Mouse (Mus musculus) inflammation-experienced regulatory T-cells, adult 6 months (primary cell): ENCODE measurements around the gene Supt6. TPM values are rescaled to one million over a fixed set of nuclear protein-coding genes. Genes with fewer than 3 reads are reported as not detected.
"Not testable (repeated sequence)": the region's sequence is repeated elsewhere in the genome, so short reads cannot be mapped to it uniquely, and the experiment has no call there.

Experiments used
- ATAC-seq: one replicate; pipeline ENCODE4 v1.8.0; 2017
- polyA plus RNA-seq, 3 experiments: library from polyadenylated mRNA; unstranded; fragments of 100-300 nt; shearing (Covaris generic); gene quantifications; one replicate each; pipeline ENCODE4 v1.2.1; 2017

The Supt6 gene
- polyA plus RNA-seq, 3 experiments from 2014 or later: 16.6 to 18.7 (median 16.9) TPM

DNA sequence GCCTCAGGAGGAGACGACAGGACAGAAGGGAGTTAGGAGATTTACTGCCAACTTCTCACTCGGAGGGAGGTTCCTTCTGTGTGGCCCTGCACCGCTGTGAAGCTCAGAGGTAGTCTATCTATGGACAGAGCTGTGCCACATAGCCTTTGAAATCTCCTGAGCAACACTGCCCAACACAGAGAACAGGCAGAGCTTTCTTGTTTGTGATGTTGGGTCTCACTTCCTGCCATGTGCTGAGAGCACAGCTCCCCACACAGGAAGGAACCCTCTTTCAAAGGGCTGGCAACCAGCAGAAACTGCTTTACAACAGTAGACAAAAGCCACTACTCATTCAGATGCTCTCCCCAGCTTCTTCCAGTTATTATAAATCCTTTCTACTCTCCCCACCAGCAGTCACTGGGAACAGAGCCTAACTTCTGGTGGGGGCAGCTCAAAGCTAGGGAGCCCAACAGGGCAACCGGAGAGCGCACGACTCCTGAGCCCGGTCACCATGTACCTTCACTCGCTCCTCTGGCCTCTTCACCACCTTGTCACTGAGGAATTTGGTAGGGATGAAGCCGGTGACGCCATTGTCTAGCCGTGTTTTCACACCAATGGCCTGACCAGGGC, 30.0 kb downstream of the Supt6 start:
- peak; percentile 28 for ATAC-seq

DNA sequence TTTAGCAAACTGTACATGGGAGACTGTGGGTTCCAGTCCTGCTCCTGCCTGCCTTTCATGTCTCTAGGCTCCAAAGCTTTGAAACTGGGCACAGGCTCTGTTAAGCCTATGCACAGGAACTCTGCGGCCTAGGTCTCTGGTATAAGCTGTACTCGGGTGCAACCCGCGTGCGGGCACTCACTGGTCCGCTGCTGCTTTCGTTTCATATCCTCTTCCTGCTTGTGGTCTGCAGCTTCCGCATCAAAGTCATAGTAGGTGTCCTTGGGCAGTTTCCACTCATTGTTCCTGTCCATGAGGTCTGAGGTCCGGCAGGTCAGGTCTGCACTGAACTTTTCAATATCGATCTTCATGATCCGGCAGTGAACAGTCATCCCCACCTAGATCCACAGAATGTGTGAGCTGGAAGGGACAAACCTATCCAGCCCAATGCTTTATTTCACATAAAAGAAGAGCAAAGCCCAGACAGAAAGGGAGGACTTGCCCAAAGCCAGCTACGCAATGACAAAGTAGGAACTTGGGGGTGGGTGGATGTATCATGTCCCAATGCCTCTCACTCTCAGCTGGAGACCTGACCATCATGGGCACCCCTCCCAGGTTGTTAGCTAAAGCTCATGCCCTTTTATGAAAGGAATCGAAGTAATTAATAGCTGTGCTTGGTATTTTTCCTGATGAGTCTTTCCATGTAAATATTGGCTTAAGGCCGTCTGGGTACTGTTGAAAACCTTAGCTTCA, 32.5 kb downstream of the Supt6 start:
- ATAC-seq: no peak

DNA sequence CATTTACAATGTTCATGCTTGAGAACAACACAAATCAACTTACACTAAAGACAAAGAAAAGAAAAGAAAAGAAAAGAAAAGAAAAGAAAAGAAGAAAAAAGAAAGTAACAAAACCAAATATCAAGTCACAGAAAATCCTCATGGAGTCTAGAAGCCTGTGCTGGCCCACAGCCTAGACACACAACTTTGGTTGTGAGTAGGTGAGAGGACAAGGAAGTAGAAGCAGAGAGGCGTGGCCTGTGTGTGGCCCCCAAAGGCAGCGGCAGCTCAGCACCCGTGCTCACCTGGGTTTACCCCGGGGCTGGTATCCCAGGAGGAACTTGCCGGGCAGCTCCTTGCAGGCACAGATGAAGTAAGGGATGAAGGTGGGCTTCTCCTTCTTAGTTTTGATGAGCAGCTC, 34.3 kb downstream of the Supt6 start:
- ATAC-seq: no peak

DNA sequence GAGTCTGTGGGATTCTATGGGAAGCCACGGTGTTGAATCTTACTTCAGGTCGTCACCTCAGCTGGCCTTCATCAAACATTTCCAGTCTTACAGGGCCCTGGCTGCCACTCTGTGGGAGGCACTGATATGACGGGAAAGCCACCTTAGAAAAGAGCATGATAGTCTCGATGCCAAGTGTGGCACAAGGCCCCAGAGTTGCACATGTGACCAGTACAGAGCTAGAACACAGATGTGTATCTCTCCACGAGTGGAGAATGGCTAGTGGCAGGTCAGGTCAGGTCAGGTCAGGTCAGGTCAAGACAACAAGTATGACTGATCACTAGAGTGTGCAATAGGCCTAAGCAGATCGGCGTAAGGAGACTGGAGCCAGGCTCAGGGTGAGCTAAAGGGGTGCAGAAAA, 35.2 kb downstream of the Supt6 start:
- no peak for ATAC-seq

DNA sequence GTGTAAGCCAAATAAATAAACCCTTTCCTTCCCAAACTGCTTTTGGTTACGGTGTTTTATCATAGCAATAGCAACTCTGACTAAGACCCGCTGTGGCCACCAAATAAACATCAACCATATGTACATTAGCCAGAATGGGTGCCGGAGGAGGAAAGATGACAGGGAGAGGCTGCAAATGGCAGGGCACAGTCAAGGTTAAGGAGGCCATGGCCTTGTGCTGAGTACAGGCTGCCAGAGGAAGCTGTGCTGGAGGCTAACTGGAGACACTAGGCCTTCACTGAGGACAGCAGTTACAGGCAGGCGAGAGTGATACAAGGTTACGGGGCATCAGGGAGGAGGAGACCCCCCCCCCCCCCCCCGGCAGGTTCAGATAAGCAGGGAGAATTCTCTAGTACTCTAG, 35.9 kb downstream of the Supt6 start:
- ATAC-seq: no peak

DNA sequence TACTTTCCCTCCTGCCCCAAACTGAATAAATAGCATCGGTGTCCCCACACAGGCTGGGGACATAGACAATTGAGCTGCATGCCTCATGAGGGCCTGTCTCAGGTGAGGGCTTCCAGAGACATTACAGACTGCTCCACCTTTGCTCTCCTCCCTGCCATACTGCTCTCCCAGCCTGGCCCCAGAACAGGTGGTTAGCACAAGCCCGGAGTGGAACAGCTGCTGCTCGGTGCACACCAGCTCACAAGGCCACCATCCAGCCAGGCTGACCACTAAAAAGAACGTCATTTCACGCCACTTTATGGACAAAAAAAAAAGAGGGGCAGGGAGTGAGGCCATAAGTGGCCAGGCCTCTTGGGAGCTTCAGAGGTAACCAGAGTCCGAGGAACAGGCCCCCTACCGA, 38.6 kb downstream of the Supt6 start:
- no peak for ATAC-seq

DNA sequence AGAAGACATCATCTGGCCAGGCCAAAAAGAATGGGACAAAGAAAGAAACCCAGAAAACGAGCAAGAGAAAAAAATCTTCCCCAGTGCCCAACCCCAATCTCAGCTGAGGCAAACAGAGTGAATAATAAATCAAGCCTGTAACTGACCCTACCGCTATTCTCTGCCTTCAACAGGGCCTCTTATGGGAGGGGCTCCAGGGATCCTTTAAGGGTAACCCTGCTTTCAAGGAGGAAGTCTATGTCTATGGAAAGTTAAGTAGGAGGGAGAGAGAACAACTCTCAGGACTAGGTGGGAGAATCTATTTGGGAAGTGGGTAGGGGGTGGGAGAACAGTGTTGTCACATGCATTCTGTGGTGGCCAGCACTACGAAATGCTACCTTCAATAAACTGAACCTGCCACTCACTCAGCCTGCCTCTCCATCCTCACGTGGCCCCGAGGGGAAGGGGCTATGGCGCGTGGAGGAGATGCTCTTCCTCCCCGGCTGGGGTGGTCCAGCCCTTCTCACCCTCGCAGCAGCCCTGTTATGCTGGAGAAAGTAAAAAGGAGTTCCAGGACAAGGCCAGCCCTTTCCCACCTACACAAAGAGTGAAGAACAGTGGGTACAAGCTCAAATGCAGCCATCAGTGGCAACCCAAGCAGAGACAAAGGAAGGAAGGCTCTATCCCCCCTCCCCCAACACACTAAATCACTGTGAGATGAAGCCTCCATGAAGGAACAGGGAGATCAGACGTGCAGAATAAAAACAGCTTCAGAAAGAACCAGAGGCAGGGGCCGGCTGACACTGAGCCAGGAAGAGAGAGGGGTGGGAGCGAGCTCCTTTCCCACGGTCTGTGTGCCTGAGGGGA, 40.2 kb downstream of the Supt6 start:
- no peak for ATAC-seq

DNA sequence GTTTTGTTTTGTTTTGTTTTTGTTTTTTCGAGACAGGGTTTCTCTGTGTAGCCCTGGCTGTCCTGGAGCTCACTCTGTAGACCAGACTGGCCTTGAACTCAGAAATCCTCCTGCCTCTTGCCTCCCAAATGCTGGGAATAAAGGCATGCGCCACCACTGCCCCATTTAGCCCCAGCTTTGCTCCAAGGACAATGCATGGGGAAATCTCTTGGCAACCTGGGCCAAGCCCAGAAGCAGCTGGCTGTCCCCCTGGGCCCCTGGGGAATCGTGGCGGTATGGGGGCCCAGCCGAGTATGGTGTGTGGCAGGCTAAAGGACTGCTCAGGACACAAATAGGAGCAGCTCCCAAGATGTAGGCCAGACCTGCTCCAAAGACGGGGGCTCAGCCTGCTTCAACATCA, 41.5 kb downstream of the Supt6 start:
- no peak for ATAC-seq

DNA sequence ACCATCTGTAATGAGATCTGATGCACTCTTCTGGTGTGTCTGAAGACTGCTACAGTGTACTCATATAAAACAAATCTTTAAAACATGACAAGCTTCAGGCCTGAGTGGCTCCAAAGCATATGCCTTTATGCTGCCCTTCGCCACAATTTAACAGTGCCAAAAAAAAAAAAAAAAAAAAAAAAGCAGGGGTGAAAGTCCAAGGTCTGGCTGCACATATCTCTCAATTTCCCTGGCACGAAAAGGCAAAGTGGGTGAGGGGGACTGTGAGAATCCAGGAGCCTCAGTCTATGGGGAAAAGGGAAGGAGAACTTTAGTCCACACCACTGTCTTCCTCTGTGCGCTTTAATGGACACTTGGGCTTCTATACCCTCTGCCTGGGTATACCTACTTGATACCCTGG, 43.4 kb downstream of the Supt6 start:
- no peak for ATAC-seq

DNA sequence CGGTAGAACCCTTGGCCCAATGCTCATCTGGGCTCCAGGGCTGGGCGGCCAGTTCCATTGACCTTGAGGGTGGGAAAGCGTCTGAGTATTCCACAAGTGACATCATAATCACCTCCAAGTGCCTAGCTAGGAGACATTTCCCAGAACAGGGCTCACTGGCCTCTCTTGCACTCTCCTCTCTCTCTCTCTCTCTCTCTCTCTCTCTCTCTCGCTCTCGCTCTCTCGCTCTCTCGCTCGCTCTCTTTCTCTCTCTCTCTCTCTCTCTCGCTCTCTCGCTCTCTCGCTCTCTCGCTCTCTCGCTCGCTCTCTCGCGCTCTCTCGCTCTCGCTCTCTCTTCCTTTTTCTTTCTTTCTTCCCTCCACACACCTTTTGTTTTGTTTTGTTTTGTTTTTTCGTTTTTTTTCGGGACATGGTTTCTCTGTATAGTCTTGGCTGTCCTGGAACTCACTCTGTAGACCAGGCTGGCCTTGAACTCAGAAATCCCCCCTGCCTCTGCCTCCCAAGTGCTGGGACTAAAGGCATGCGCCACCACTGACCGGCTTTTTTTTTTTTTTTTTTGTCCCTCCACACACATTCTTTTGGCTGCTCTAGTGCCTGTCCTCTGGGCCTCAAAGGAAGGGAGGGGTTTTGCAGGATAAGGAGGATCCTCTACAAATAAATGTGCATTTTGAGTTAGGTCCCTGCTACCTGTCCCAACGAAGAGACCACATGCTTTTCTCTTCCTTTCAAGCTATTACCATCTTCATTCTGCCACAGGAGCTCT, 50.5 kb downstream of the Supt6 start:
- no peak for ATAC-seq

DNA sequence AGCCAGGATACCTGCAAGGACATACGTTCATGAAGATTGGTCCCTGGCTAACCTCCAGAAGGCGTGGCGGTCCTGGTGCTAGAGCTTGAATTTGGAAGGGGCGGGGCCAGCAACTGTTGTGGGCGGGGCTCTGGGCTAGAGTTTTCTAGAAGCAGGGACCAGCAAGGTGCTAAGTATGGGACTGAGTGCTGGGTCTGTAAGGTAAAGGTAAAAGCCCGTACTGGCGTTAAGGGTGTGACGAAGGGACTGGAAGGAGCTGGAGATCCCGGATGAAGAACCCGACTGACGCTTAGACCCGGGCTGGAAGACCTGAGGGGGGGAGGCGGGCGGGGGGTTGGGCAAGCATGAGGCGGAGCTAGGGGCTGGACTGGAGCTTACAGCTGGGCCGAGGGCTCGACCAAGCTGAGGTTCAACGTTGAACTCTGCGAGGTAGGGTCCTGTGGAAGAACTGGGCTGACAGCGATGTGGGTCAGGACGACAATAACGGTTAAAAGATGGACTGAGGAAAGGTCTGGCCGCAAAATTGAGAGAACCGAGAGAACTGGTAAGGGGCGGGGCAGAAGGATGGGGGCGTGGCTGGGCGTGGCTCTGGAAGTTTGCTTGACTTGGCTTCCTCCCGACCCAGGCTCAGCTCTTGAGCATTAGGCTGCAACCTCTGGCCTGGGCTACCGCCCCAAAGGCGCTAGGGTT, 51.2 kb downstream of the Supt6 start:
- ATAC-seq: no peak

DNA sequence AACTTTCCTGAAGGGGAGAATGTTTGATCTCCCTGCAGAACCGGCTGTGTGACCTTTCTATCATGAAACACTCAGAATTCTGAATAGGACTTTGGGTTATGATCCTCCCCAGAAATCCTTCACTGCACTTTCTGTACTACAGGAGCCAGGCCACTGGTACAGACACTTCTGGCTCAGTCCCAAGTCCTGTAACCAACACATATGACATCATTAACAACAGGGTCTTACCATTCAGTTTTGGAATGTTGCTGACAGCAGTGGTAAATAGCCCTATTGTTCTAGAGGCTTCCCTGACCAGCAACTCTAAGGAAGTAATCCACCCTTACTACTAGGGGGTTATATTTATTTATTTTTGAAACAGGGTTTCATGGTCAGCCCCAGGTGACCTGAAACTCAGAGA, 52.7 kb downstream of the Supt6 start, which contains the start of gene Proca1:
Gene Proca1, plus strand, starts transcription at position 280 of the 400 bp plus-strand sequence.
- ATAC-seq: no peak

DNA sequence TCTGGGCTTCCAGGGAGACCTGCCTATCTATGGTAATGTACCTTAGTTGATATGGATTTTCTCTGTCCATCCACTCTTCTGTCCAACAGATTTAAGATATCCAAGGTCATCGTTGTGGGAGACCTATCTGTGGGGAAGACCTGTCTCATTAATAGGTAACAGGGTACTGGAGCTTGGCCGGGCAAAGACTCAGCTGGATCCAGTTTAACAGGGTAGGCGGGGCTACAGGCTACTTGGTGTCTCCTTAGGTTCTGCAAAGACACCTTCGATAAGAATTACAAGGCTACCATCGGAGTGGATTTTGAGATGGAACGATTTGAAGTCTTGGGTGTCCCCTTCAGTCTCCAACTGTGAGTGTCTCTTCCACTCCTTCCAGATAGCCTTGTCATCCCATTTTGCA, 55.7 kb downstream of the Supt6 start:
- no peak for ATAC-seq

DNA sequence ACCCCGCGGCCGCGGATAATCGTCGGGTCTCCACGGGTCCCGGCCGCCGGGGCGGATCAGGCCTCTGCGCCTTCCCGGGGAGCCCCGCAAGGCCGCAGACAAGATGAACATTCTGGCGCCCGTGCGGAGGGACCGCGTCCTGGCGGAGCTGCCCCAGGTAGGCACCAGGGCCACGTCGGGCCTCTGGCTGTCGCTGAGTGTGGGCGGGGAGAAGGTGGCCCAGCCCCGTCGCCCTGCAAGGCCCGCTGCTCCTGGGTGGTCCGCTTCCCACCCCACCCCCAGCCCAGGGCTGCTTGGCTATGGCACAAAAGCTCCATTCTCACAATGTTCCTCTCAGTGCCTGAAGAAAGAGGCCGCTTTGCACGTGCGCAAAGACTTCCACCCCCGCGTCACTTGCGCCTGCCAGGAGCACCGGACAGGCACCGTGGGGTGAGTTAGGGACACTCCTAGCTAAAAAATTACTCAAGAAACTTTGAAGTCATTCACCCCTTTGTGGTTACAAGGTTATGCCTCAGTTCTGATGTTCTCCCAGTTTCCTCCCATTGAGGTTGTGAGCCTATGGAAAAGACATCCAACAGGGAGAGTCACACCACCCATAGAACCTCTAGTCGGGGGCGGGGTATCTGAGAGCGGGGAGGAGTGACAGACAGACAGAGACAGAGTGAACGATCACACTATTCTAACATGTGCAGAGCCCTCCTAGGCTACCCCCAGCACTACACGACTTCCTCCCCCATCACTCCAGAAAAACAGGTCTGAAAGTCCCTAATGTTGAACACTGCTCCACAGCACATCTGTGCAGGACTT, 56.4 kb downstream of the Supt6 start:
- ATAC-seq: peak; percentile 25

DNA sequence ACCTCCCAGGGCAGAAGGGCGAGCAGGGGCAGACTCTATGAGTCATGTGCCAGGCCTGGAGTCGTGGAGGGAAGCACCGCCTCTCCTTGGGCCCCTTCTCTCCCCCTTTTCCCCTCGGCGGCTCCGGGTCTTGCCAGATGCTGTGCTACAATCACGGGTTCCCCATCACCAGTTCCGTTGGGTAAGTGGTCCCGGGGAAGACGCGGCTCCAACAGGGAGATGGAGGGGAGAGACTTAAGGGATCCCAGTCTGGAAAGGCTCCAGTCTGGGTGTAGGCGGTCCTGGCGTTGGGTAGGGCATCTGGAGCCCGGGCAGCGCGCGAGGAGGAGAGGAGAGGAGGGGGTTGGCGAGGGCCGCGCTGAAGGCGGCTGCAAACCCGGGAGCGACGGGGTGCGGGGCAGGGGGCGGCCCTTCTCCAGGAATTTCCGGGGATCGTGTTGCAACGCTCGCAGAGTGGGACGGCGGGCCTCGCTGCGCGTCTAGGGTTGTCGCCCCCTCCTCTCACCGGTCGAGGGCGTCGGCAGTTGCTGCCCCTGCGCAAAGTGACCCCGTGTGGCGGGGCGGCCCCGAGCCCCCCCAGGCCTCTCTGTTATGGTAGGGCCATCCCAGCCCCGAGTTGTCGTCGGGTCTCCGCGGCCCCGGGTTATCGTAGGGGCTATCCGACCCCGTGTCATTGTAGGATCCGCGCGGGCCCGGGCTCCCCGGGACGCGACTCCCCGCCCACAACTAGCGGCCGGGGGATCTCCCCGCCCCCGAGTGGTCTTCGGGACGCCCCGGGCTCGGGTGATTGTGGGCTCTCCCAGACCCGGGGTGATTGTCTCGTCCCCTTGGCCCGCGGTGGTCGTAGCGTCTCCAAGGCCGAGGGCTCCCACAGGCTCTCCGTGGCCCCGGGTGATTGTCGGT, 57.2 kb downstream of the Supt6 start, which contains the start of gene Rab34:
Gene Rab34, plus strand, starts transcription at position 100 of the 903 bp plus-strand sequence.
- ATAC-seq: peak; percentile 28

DNA sequence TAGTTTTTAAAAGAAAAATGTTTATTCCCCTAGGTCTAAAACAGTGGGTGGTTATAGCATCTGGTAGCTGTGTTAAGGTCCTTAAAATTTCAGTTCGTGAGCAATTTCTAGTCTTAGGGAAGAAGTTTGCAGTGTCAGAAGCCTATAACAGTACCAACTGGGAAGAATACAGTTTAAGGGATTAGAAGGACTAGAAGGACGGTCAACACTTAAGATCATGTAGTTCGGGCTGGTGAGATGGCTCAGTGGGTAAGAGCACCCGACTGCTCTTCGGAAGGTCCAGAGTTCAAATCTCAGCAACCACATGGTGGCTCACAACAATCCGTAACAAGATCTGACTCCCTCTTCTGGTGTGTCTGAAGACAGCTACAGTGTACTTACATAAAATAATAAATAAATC, 61.1 kb downstream of the Supt6 start:
- not testable (repeated sequence) for ATAC-seq

DNA sequence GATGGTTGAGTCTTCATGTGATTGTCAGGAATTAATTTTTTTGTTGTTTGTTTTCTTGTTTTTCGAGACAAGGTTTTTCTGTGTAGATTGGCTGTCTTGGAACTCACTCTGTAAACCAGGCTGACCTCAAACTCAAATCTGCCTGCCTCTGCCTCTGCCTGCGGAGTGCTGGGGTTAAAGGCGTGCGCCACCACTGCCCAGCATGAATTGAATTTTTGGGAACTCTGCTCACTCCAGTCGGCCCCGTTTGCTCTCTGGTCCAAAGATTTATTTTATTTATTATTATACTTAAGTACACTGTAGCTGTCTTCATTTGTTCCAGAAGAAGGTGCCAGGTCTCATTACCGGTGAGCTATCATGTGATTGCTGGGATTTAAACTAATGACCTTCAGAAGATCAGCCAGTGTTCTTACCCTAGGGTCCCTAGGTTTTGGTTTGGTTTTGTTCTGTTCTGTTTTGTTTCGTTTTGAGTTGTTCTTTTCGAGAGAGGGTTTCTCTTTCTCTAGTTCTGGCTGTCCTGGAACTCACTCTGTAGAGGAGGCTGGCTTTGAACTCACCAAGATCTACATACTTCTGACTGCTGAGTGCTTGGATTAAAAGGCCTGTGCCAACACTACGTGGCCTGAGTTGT, 61.8 kb downstream of the Supt6 start:
- no peak for ATAC-seq

DNA sequence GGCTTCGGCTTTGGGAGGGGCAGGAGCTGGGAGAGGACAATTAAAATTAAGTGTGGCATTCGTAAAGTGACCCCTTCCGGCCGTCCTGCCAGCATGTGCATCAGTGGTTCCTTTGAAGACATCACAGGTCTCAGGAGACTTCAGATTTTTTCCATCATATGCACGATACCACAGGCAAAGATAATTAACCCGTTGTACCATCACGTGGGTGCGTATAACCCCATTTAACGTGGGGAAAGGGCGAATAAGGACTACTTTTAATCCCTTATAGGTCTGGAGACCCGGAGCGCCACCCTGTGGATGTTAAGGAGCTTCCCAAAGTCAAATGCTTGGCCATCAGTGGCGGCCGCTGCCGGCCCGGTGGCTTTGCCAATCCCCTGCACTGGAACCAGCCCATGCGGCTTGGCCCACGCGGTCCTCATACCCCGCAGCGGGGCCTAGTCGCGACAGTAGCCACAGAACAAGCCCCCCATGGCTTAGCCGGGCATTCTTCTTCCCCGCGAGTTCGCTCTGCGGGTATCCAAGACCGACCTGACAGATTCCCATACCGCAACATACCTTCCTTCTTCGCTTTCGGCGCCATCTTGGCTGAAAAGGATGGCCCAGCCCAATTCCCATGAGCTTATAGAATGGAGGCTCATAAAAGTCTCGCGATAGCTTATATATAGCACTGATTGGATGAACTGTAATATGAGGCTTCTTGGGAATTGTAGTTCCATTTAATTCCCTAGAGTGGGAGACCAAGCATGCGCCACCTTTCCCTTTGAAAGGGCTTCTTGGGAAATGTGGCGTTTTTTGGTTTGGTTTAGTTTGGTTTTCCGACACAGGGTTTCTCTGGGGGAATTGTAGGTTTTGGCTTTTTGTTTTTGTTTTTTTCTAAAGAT, 62.6 kb downstream of the Supt6 start, which contains the start of gene Rpl23a:
Gene Rpl23a, minus strand, starts transcription at position 624 of the 884 bp plus-strand sequence.
- ATAC-seq: peak; percentile 99
